Mouse (Mus musculus) MEL (cell line): ENCODE results near the gene Vamp8. TPM values are rescaled to one million over a fixed set of nuclear protein-coding genes. Genes with fewer than 3 reads are reported as not detected.

Experiments
- DNase-seq: peaks from one replicate; pipeline ENCODE4 v3.0.0; 2011; ENCODE audit warnings: low read depth, low spot score
- H3K27ac ChIP-seq: 2 replicates; pipeline ENCODE4 v1.5.1; 2012; ENCODE audit warnings: low read depth, mild to moderate bottlenecking, control low read depth, low read length, moderate library complexity; ENCODE audit not compliant: control insufficient read depth
- H3K27me3 ChIP-seq, 2 experiments: fragments of 150-350 bp in 1 of 2; sonication (generic) in 1 of 2; 2 replicates each; pipeline ENCODE4 v1.6.1; 2012; ENCODE audit warnings: low read length in 2 of 2, mild to moderate bottlenecking in 2 of 2, improper control_type of control experiment in 1 of 2, moderate library complexity in 1 of 2; ENCODE audit not compliant: insufficient read depth in 2 of 2, control insufficient read depth in 1 of 2
- H3K36me3 ChIP-seq, 2 experiments: 2 replicates each; pipeline ENCODE4 v1.6.1; 2012 to 2014; ENCODE audit warnings: low read length in 2 of 2, improper control_type of control experiment in 1 of 2, inconsistent platforms in 1 of 2, mild to moderate bottlenecking in 1 of 2; ENCODE audit not compliant: insufficient read depth in 2 of 2, control insufficient read depth in 1 of 2
- H3K4me1 ChIP-seq, 2 experiments: fragments of 150-350 bp in 1 of 2; sonication (generic) in 1 of 2; 2 replicates each; pipeline ENCODE4 v1.6.1; 2012; ENCODE audit warnings: low read length in 2 of 2, improper control_type of control experiment in 1 of 2, mild to moderate bottlenecking in 1 of 2; ENCODE audit not compliant: insufficient read depth in 2 of 2, control insufficient read depth in 1 of 2
- H3K4me3 ChIP-seq, 2 experiments: fragments of 150-350 bp in 1 of 2; sonication (generic) in 1 of 2; 2 replicates each; pipeline ENCODE4 v1.5.1; 2012; ENCODE audit warnings: low read depth in 2 of 2, low read length in 2 of 2, mild to moderate bottlenecking in 2 of 2, moderate library complexity in 2 of 2, control low read depth in 1 of 2, improper control_type of control experiment in 1 of 2; ENCODE audit not compliant: control insufficient read depth in 1 of 2, insufficient read depth in 1 of 2
- H3K79me2 ChIP-seq: 2 replicates; pipeline ENCODE4 v1.6.1; 2012; ENCODE audit warnings: mild to moderate bottlenecking, low read length, moderate library complexity; ENCODE audit not compliant: control insufficient read depth, poor library complexity, insufficient read depth
- H3K9ac ChIP-seq: 2 replicates; pipeline ENCODE4 v1.6.1; 2012; ENCODE audit warnings: low read depth, mild to moderate bottlenecking, control low read depth, low read length, moderate library complexity; ENCODE audit not compliant: control insufficient read depth, poor library complexity, severe bottlenecking
- H3K9me3 ChIP-seq: fragments of 150-350 bp; sonication (generic); replicated peaks from 2 replicates; pipeline ENCODE4 v1.6.1; 2012; ENCODE audit warnings: mild to moderate bottlenecking, low read length, improper control_type of control experiment, moderate library complexity; ENCODE audit not compliant: insufficient read depth
- BHLHE40 ChIP-seq: IDR thresholded peaks from 2 replicates; pipeline ENCODE4 v1.6.1; 2012; ENCODE audit warnings: low read depth, mild to moderate bottlenecking, inconsistent platforms, low read length, improper control_type of control experiment, borderline replicate concordance
- CHD1 ChIP-seq: IDR thresholded peaks from 2 replicates; pipeline ENCODE4 v1.6.1; 2012; ENCODE audit warnings: low read depth, mild to moderate bottlenecking, inconsistent platforms, low read length, improper control_type of control experiment
- CHD2 ChIP-seq: IDR thresholded peaks from 2 replicates; pipeline ENCODE4 v1.6.1; 2011; ENCODE audit warnings: low read length, improper control_type of control experiment
- CTCF ChIP-seq, 3 experiments: IDR thresholded peaks in 2 of 3; conservative IDR thresholded peaks in 1 of 3; 2 replicates each; pipeline ENCODE4 v1.5.1; 2011 to 2012; ENCODE audit warnings: low read length in 3 of 3, low read depth in 2 of 3, mild to moderate bottlenecking in 2 of 3, improper control_type of control experiment in 1 of 3, inconsistent platforms in 1 of 3, mixed read lengths in 1 of 3, moderate library complexity in 1 of 3; ENCODE audit not compliant: control insufficient read depth in 1 of 3, insufficient read depth in 1 of 3, poor library complexity in 1 of 3, severe bottlenecking in 1 of 3
- E2F4 ChIP-seq: IDR thresholded peaks from 2 replicates; pipeline ENCODE4 v1.6.1; 2011; ENCODE audit warnings: low read depth, low read length, improper control_type of control experiment, borderline replicate concordance
- ELF1 ChIP-seq: IDR thresholded peaks from 2 replicates; pipeline ENCODE4 v1.6.1; 2014; ENCODE audit warnings: low read depth, mild to moderate bottlenecking, inconsistent platforms, low read length, improper control_type of control experiment, moderate library complexity
- ETS1 ChIP-seq: IDR thresholded peaks from 2 replicates; pipeline ENCODE4 v1.6.1; 2012; ENCODE audit warnings: low read depth, mild to moderate bottlenecking, inconsistent platforms, low read length, improper control_type of control experiment, moderate library complexity
- GABPA ChIP-seq: IDR thresholded peaks from 2 replicates; pipeline ENCODE4 v1.6.1; 2012; ENCODE audit warnings: low read depth, mild to moderate bottlenecking, inconsistent platforms, low read length, improper control_type of control experiment, moderate library complexity
- GATA1 ChIP-seq: IDR thresholded peaks from 2 replicates; pipeline ENCODE4 v1.6.1; 2011; ENCODE audit warnings: low read depth, low read length, improper control_type of control experiment
- HCFC1 ChIP-seq: IDR thresholded peaks from 2 replicates; pipeline ENCODE4 v1.6.1; 2012; ENCODE audit warnings: low read depth, mild to moderate bottlenecking, inconsistent platforms, low read length, improper control_type of control experiment, moderate library complexity
- JUND ChIP-seq: IDR thresholded peaks from 2 replicates; pipeline ENCODE4 v1.6.1; 2011; ENCODE audit warnings: low read depth, mild to moderate bottlenecking, improper control_type of control experiment, low read length
- KAT2A ChIP-seq: conservative IDR thresholded peaks from 2 replicates; pipeline ENCODE4 v1.6.1; 2012; ENCODE audit warnings: low read depth, low read length, improper control_type of control experiment, inconsistent platforms
- MAFK ChIP-seq: IDR thresholded peaks from 2 replicates; pipeline ENCODE4 v1.6.1; 2011; ENCODE audit warnings: low read depth, mild to moderate bottlenecking, low read length, improper control_type of control experiment, borderline replicate concordance
- MAX ChIP-seq: IDR thresholded peaks from 2 replicates; pipeline ENCODE4 v1.6.1; 2011; ENCODE audit warnings: low read length, improper control_type of control experiment
- MEF2A ChIP-seq: IDR thresholded peaks from 2 replicates; pipeline ENCODE4 v1.6.1; 2014; ENCODE audit warnings: low read depth, mild to moderate bottlenecking, inconsistent platforms, low read length, improper control_type of control experiment; ENCODE audit not compliant: poor library complexity, insufficient replicate concordance, severe bottlenecking; ENCODE audit errors: extremely low read depth
- MXI1 ChIP-seq: IDR thresholded peaks from 2 replicates; pipeline ENCODE4 v1.6.1; 2011; ENCODE audit warnings: mild to moderate bottlenecking, low read depth, low read length, improper control_type of control experiment
- MYB ChIP-seq: IDR thresholded peaks from 2 replicates; pipeline ENCODE4 v1.6.1; 2011; ENCODE audit warnings: mild to moderate bottlenecking, low read depth, low read length, improper control_type of control experiment
- MYC ChIP-seq: IDR thresholded peaks from 2 replicates; pipeline ENCODE4 v1.6.1; 2011; ENCODE audit warnings: low read depth, mild to moderate bottlenecking, low read length, improper control_type of control experiment, moderate library complexity
- NELFE ChIP-seq: IDR thresholded peaks from 2 replicates; pipeline ENCODE4 v1.6.1; 2011; ENCODE audit warnings: low read depth, low read length, improper control_type of control experiment
- NRF1 ChIP-seq: IDR thresholded peaks from 2 replicates; pipeline ENCODE4 v1.6.1; 2014; ENCODE audit warnings: low read depth, mild to moderate bottlenecking, inconsistent platforms, low read length, improper control_type of control experiment, moderate library complexity; ENCODE audit not compliant: poor library complexity, insufficient read depth, severe bottlenecking
- POLR2A ChIP-seq, 2 experiments: IDR thresholded peaks; 2 replicates each; pipeline ENCODE4 v1.6.1; 2011 to 2012; ENCODE audit warnings: low read length in 2 of 2, mild to moderate bottlenecking in 2 of 2, control low read depth in 1 of 2, improper control_type of control experiment in 1 of 2, low read depth in 1 of 2, moderate library complexity in 1 of 2; ENCODE audit not compliant: control insufficient read depth in 1 of 2, insufficient read depth in 1 of 2, poor library complexity in 1 of 2
- POLR2AphosphoS2 ChIP-seq: IDR thresholded peaks from 2 replicates; pipeline ENCODE4 v1.6.1; 2011; ENCODE audit warnings: low read length, improper control_type of control experiment
- POLR2AphosphoS5 ChIP-seq: IDR thresholded peaks from 2 replicates; pipeline ENCODE4 v1.6.1; 2012; ENCODE audit warnings: low read depth, borderline replicate concordance, mild to moderate bottlenecking, inconsistent platforms, low read length, moderate library complexity, mixed read lengths
- RAD21 ChIP-seq: IDR thresholded peaks from 2 replicates; pipeline ENCODE4 v1.6.1; 2011; ENCODE audit warnings: mild to moderate bottlenecking, low read depth, low read length, improper control_type of control experiment
- RCOR1 ChIP-seq: IDR thresholded peaks from 2 replicates; pipeline ENCODE4 v1.6.1; 2012; ENCODE audit warnings: low read depth, mild to moderate bottlenecking, inconsistent platforms, low read length, improper control_type of control experiment
- SIN3A ChIP-seq: IDR thresholded peaks from 2 replicates; pipeline ENCODE4 v1.6.1; 2012; ENCODE audit warnings: low read length, improper control_type of control experiment, inconsistent platforms
- SMC3 ChIP-seq: IDR thresholded peaks from 2 replicates; pipeline ENCODE4 v1.6.1; 2011; ENCODE audit warnings: low read depth, low read length, improper control_type of control experiment
- TAL1 ChIP-seq: IDR thresholded peaks from 2 replicates; pipeline ENCODE4 v1.6.1; 2012; ENCODE audit warnings: mild to moderate bottlenecking, inconsistent platforms, low read length, moderate library complexity, mixed read lengths
- TBP ChIP-seq: IDR thresholded peaks from 2 replicates; pipeline ENCODE4 v1.8.0; 2011; ENCODE audit warnings: low read depth, low read length, improper control_type of control experiment
- TCF12 ChIP-seq: IDR thresholded peaks from 2 replicates; pipeline ENCODE4 v1.6.1; 2014; ENCODE audit warnings: low read depth, mild to moderate bottlenecking, inconsistent platforms, low read length, improper control_type of control experiment, moderate library complexity
- UBTF ChIP-seq: IDR thresholded peaks from 2 replicates; pipeline ENCODE4 v1.6.1; 2012; ENCODE audit warnings: low read depth, mild to moderate bottlenecking, inconsistent platforms, low read length, improper control_type of control experiment, moderate library complexity, borderline replicate concordance; ENCODE audit not compliant: insufficient read depth
- USF1 ChIP-seq: IDR thresholded peaks from 2 replicates; pipeline ENCODE4 v1.6.1; 2014; ENCODE audit warnings: low read depth, mild to moderate bottlenecking, inconsistent platforms, low read length, improper control_type of control experiment, moderate library complexity
- USF2 ChIP-seq, 2 experiments: IDR thresholded peaks; 2 replicates each; pipeline ENCODE4 v1.6.1; 2011 to 2012; ENCODE audit warnings: improper control_type of control experiment in 2 of 2, low read length in 2 of 2, borderline replicate concordance in 1 of 2, inconsistent platforms in 1 of 2, low read depth in 1 of 2, mild to moderate bottlenecking in 1 of 2; ENCODE audit not compliant: insufficient read depth in 1 of 2
- ZC3H11A ChIP-seq: IDR thresholded peaks from 2 replicates; pipeline ENCODE4 v1.6.1; 2012; ENCODE audit warnings: low read depth, mild to moderate bottlenecking, inconsistent platforms, low read length, improper control_type of control experiment
- ZKSCAN1 ChIP-seq: IDR thresholded peaks from 2 replicates; pipeline ENCODE4 v1.6.1; 2012; ENCODE audit warnings: low read depth, mild to moderate bottlenecking, inconsistent platforms, low read length, improper control_type of control experiment, moderate library complexity
- ZNF384 ChIP-seq: IDR thresholded peaks from 2 replicates; pipeline ENCODE4 v1.6.1; 2012; ENCODE audit warnings: low read depth, mild to moderate bottlenecking, inconsistent platforms, low read length, improper control_type of control experiment
- polyA plus RNA-seq, 2 experiments: library from polyadenylated mRNA; stranded (reverse) in 1 of 2; unstranded in 1 of 2; fragments of >175 nt in 1 of 2; fragments of >200 nt in 1 of 2; gene quantifications; 2 replicates each; pipeline versions ENCODE4 v1.2.1 to v1.2.4; 2012; ENCODE audit warnings: low replicate concordance in 2 of 2, low read depth in 1 of 2; ENCODE audit not compliant: insufficient read length in 2 of 2, insufficient read depth in 1 of 2, missing spikeins in 1 of 2
- total RNA-seq: library from RNA; depleted of rRNA; stranded (reverse); fragments of 300-350 nt; gene quantifications from 2 replicates; pipeline ENCODE4 v1.2.3, GENCODE M21; 2012

The Vamp8 gene
- total and polyA plus RNA-seq, 3 experiments, result 164 to 179 TPM; not detected in 1

- peaks cover 8 to 55% of the 10 kb centered on the region in 2 experiments for H3K36me3 ChIP-seq
- H3K79me2 ChIP-seq, result peaks cover 72% of the 10 kb centered on the region
- H3K9me3 ChIP-seq, result no peaks in the 10 kb centered on the region
- peak; percentile 86 for DNase-seq
- peak within 1 kb of the TSS; percentile 83 for H3K9ac ChIP-seq
- H3K4me3 ChIP-seq, result peak within 1 kb of the TSS; percentile 82 to 97
- H3K27ac ChIP-seq, result peak within 1 kb of the TSS; percentile 90
- no peaks in the 10 kb centered on the region for H3K27me3 ChIP-seq
- H3K4me1 ChIP-seq, result peaks cover 17 to 47% of the 10 kb centered on the region in 2 experiments
- TF ChIP-seq SMC3 (peak; percentile 29; the same call in 1 of the 2 replicates), GATA1 (no peak), SIN3A (peak; percentile 46; the same call in 1 of the 2 replicates), RCOR1 (0 out of 2 replicates have a peak, but pooled peaks have one; percentile 37), USF1 (no peak), RAD21 (no peak; the same call in none of the 2 replicates), ZC3H11A (no peak), MXI1 (peak; percentile 65), BHLHE40 (no peak), MEF2A (no peak), MYB (no peak), USF2 (IDR thresholded peaks at IDR 0.05; ENCODE audit: borderline replicate concordance in 1 of 2, insufficient read depth in 1 of 2, low read depth in 1 of 2, low read length in 2 of 2) (no peak), JUND (no peak), ELF1 (no peak), KAT2A (no peak), NRF1 (no peak), CHD2 (no peak), TBP (0 out of 2 replicates have a peak, but pooled peaks have one; percentile 30), UBTF (0 out of 2 replicates have a peak, but pooled peaks have one; percentile 92), ZNF384 (no peak), MYC (no peak), ETS1 (peak; percentile 33; the same call in 1 of the 2 replicates), MAX (no peak), CTCF (IDR thresholded peaks at IDR 0.05 in 2 of 3, conservative IDR thresholded peaks at IDR 0.05 in 1 of 3; ENCODE audit: control insufficient read depth in 1 of 3, insufficient read depth in 1 of 3, low read depth in 2 of 3, low read length in 3 of 3, poor library complexity in 1 of 3, severe bottlenecking in 1 of 3) (peak in 2 of 3 experiments; percentile 63 to 73; a peak in 5 of 6 replicates), GABPA (no peak), MAFK (no peak), CHD1 (no peak; the same call in 1 of the 2 replicates), POLR2AphosphoS5 (no peak), HCFC1 (peak; percentile 38; the same call in 1 of the 2 replicates), POLR2A (IDR thresholded peaks at IDR 0.05; ENCODE audit: control insufficient read depth in 1 of 2, insufficient read depth in 1 of 2, low read depth in 1 of 2, low read length in 2 of 2, poor library complexity in 1 of 2) (peak; percentile 64 to 65; a peak in 2 of 4 replicates), ZKSCAN1 (no peak), TAL1 (no peak), E2F4 (no peak), NELFE (peak; percentile 51), POLR2AphosphoS2 (no peak), TCF12 (peak; percentile 79)
Observed at GRCm38 (mm10) chr6:72380131-72380770, 10.3 kb downstream of the Vamp8 start, which contains the start of gene Vamp5. TSS of gene Vamp5 (minus strand) at chr6:72380468.
